Mouse (Mus musculus): ENCODE data around the gene Tpcn1.

Gene Tpcn1

GRCm38 (mm10) chr5:120578504-120579081 is 9.9 kb downstream of the Tpcn1 start:
- DNase-seq: no peak

GRCm38 (mm10) chr5:120577935-120578441 is 10.5 kb downstream of the Tpcn1 start:
- DNase-seq: peak; percentile 38

- DNase-seq: no peak
Measured at GRCm38 (mm10) chr5:120576781-120577301, 11.6 kb downstream of the Tpcn1 start.

- DNase-seq: no peak
Measured at GRCm38 (mm10) chr5:120574469-120575063, 13.9 kb downstream of the Tpcn1 start.

- DNase-seq: peak; percentile 70
Measured at GRCm38 (mm10) chr5:120571056-120571740, 17.3 kb downstream of the Tpcn1 start.

GRCm38 (mm10) chr5:120570289-120570897 is 18.1 kb downstream of the Tpcn1 start:
- DNase-seq: no peak

- DNase-seq: no peak
Measured at GRCm38 (mm10) chr5:120569791-120570190, 18.7 kb downstream of the Tpcn1 start.

GRCm38 (mm10) chr5:120568964-120569363 is 19.5 kb downstream of the Tpcn1 start:
- no peak for DNase-seq

GRCm38 (mm10) chr5:120568336-120568768 is 20.1 kb downstream of the Tpcn1 start:
- DNase-seq: no peak

- no peak for DNase-seq
Measured at GRCm38 (mm10) chr5:120567761-120568211, 20.7 kb downstream of the Tpcn1 start.

- DNase-seq: peak; percentile 87
Measured at GRCm38 (mm10) chr5:120567253-120567701, 21.2 kb downstream of the Tpcn1 start.

GRCm38 (mm10) chr5:120566681-120567252 is 21.7 kb downstream of the Tpcn1 start:
- DNase-seq: peak; percentile 62

GRCm38 (mm10) chr5:120566101-120566500 is 22.4 kb downstream of the Tpcn1 start:
- peak; percentile 91 for DNase-seq

- DNase-seq: no peak
Measured at GRCm38 (mm10) chr5:120565171-120565905, 23.1 kb downstream of the Tpcn1 start.

GRCm38 (mm10) chr5:120563914-120564311 is 24.6 kb downstream of the Tpcn1 start:
- DNase-seq: no peak

GRCm38 (mm10) chr5:120562956-120563913 is 25.2 kb downstream of the Tpcn1 start:
- DNase-seq: no peak

- DNase-seq: peak; percentile 82
Measured at GRCm38 (mm10) chr5:120560616-120561311, 27.7 kb downstream of the Tpcn1 start.

- DNase-seq: no peak
Measured at GRCm38 (mm10) chr5:120560129-120560615, 28.3 kb downstream of the Tpcn1 start.

- DNase-seq: no peak
Measured at GRCm38 (mm10) chr5:120558762-120559161, 29.7 kb downstream of the Tpcn1 start.

- no peak for DNase-seq
Measured at GRCm38 (mm10) chr5:120558041-120558440, 30.4 kb downstream of the Tpcn1 start.

All from retina, postnatal 1 day (tissue).